Mouse (Mus musculus): Measurements from ENCODE around the gene Rpl19.

- TF ChIP-seq CTCF (conservative IDR thresholded peaks at IDR 0.05 in 1 of 2, IDR thresholded peaks at IDR 0.05 in 1 of 2; ENCODE audit: low read depth in 2 of 2, low read length in 2 of 2), result no peak
- no peak for TF ChIP-seq KAT2A (IDR thresholded peaks at IDR 0.05; ENCODE audit: insufficient replicate concordance, low read length)
- no peak for TF ChIP-seq MYC (IDR thresholded peaks at IDR 0.05; ENCODE audit: low read depth, low read length)
- TF ChIP-seq TCF12 (IDR thresholded peaks at IDR 0.05; ENCODE audit: low read depth, low read length), result no peak
- no peak for TF ChIP-seq HCFC1 (IDR thresholded peaks at IDR 0.05; ENCODE audit: low read depth, low read length)
Observed at GRCm38 (mm10) chr11:98051611-98052128, 25.2 kb downstream of the Rpl19 start.

Data from CH12.LX (cell line).